Mouse (Mus musculus): ENCODE results near the gene Hopx. TPM values are rescaled to one million over a fixed set of nuclear protein-coding genes. Genes with fewer than 3 reads are reported as not detected.
"Not testable (repeated sequence)": the region's sequence is repeated elsewhere in the genome, so short reads cannot be mapped to it uniquely, and the experiment has no call there.

Gene Hopx
- polyA plus RNA-seq, 1 experiment from 2014 or later = 0.14 TPM

- ATAC-seq (ENCODE audit: low read depth) (no peak), DNase-seq (no peak)
- Histone ChIP-seq H3K4me2 (no peak overlapping the region), H3K4me3 (replicated peaks) (no peak overlapping the region), H3K9me3 (replicated peaks) (no peaks in the 10 kb centered on the region), H3K27me3 (peaks cover 33% of the 10 kb centered on the region), H3K9ac (no peak overlapping the region), H3K36me3 (no peaks in the 10 kb centered on the region), H3K4me1 (replicated peaks) (peaks cover 10% of the 10 kb centered on the region), H3K27ac (no peak overlapping the region)
- WGBS (ENCODE audit: insufficient replicate concordance) = 56% methylated on average over 6 of the region's 6 CpGs
Measured at GRCm38 (mm10) chr5:77099997-77100380, 14.9 kb downstream of the Hopx start.

GRCm38 (mm10) chr5:77099317-77099996, 15.5 kb downstream of the Hopx start:
- Histone ChIP-seq H3K4me2 (no peak overlapping the region), H3K27me3 (peaks cover 38% of the 10 kb centered on the region), H3K36me3 (no peaks in the 10 kb centered on the region), H3K9ac (no peak overlapping the region), H3K9me3 (replicated peaks) (no peaks in the 10 kb centered on the region), H3K4me3 (replicated peaks) (no peak overlapping the region), H3K27ac (no peak overlapping the region), H3K4me1 (replicated peaks) (peaks cover 15% of the 10 kb centered on the region)
- DNase-seq (no peak), ATAC-seq (ENCODE audit: low read depth) (no peak)
- 32% methylated on average over 11 of the region's 11 CpGs for WGBS (ENCODE audit: insufficient replicate concordance)

GRCm38 (mm10) chr5:77098874-77099273, 16.0 kb downstream of the Hopx start:
- Histone ChIP-seq H3K4me1 (replicated peaks) (peaks cover 19% of the 10 kb centered on the region), H3K27me3 (peaks cover 44% of the 10 kb centered on the region), H3K36me3 (no peaks in the 10 kb centered on the region), H3K9me3 (replicated peaks) (no peaks in the 10 kb centered on the region), H3K27ac (no peak overlapping the region), H3K9ac (no peak overlapping the region), H3K4me2 (no peak overlapping the region), H3K4me3 (replicated peaks) (no peak overlapping the region)
- DNase-seq = no peak
- ATAC-seq (ENCODE audit: low read depth) = no peak
- 50% methylated on average over 3 of the region's 3 CpGs for WGBS (ENCODE audit: insufficient replicate concordance)

DNA sequence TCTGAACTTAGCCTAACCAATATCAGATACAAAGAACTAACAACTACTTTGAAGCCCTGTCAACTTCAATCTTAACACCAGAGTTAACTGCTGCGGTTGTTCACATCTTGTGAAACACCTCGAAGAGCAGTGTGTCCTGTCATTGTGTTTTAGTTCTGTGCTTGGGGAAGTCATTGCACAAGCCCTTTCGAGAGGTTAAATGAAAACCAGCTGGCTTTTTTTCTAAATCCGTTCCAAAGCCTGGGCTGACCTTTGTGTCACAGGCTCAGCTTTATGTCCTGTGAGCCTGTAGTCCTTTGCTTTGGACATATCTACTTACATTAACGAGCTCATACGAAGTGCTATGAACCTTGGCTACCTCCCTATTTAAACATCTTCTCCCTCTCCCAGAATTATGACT, 17.2 kb downstream of the Hopx start:
- Histone ChIP-seq H3K27me3 (peaks cover 53% of the 10 kb centered on the region), H3K4me1 (replicated peaks) (peaks cover 19% of the 10 kb centered on the region), H3K4me2 (no peak overlapping the region), H3K9ac (no peak overlapping the region), H3K27ac (no peak overlapping the region), H3K4me3 (replicated peaks) (no peak overlapping the region), H3K36me3 (no peaks in the 10 kb centered on the region), H3K9me3 (replicated peaks) (no peaks in the 10 kb centered on the region)
- DNase-seq (no peak), ATAC-seq (ENCODE audit: low read depth) (no peak)
- 41% methylated on average over 6 of the region's 6 CpGs for WGBS (ENCODE audit: insufficient replicate concordance)

DNA sequence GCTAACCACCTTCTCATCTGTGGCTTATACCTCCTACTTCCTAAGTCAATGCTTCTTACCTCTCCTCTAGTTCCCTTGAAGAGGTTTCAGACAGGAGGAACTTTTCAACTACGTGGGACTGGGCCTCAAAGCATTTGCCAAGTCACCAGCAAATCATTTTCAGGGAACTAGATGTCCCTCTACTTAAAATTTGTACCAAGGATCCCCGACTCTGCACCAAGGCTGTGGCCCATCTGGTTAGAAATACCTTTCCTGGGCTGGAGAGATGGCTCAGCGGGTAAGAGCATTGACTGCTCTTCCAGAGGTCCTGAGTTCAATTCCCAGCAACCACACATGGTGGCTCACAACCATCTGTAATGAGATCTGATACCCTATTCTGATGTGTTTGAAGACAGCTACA, 18.7 kb downstream of the Hopx start:
- H3K9ac ChIP-seq; ATAC-seq (ENCODE audit: low read depth); H3K4me2 ChIP-seq; H3K4me3 ChIP-seq (replicated peaks); H3K36me3 ChIP-seq; H3K9me3 ChIP-seq (replicated peaks); H3K27ac ChIP-seq; DNase-seq: not testable (repeated sequence)
- Histone ChIP-seq H3K27me3 (peaks cover 56% of the 10 kb centered on the region), H3K4me1 (replicated peaks) (peaks cover 19% of the 10 kb centered on the region)
- 63% methylated on average over 3 of the region's 3 CpGs for WGBS (ENCODE audit: insufficient replicate concordance)

DNA sequence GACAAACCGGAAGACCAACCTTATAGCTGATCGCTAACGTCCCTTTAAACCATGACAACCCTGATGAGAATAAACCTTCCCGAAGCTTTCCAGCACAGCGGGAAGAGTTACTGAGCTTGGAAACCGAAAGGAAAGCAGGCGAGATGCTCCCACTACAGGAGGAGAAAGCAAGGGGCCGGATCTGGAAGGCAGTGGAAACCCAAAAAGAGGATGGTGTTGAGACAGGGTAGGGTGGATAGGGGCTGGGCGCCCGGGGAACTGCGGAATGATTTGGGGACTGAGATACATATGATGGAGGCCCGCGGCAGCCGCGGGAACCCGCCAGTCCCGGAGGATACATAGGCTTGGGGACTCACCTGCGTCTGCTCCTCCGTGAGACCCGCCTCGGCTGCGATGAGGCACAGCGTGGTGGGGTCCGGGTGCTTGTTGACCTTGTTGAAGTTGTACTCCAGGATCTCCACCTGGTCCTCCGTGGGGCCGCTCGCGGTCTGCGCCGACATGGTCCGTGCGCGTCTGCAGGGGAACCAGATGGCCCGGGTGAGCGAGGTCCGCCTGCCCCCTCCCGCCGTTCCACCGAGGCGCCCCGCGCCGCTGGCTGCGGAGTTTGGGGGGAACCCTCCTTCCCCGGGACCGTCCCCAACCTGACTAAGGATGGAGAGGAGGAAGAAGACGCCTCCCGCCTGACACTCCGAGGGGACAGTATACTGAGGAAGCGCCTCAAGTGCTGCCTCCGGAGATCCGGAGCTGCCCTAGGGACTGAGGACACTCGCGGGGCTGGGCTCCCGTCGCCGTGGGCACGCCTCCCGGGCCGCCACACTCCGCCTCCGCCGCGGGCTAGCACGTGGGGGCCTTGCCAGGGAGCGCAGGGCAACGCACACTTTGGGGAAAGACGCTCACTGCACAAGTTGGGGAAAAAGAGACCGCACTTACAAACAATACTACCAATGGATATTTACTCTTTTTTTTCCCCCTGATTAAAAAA, 20.1 kb downstream of the Hopx start:
- H3K9ac ChIP-seq = peak overlapping the region; percentile 46; the same call in 1 of the 2 replicates
- H3K36me3 ChIP-seq = no peaks in the 10 kb centered on the region
- ATAC-seq (ENCODE audit: low read depth) (peak; percentile 72), DNase-seq (peak; percentile 24)
- H3K27me3 ChIP-seq = peaks cover 56% of the 10 kb centered on the region
- H3K4me3 ChIP-seq (replicated peaks) = peak overlapping the region; percentile 62
- 1% methylated on average over 68 of the region's 69 CpGs for WGBS (ENCODE audit: insufficient replicate concordance)
- H3K4me1 ChIP-seq (replicated peaks) = peaks cover 19% of the 10 kb centered on the region
- peak overlapping the region; percentile 87 for H3K4me2 ChIP-seq
- no peaks in the 10 kb centered on the region for H3K9me3 ChIP-seq (replicated peaks)
- no peak overlapping the region for H3K27ac ChIP-seq

GRCm38 (mm10) chr5:77093961-77094360, 21.0 kb downstream of the Hopx start:
- H3K9ac ChIP-seq = no peak overlapping the region
- peak overlapping the region; percentile 87 for H3K4me2 ChIP-seq
- H3K4me1 ChIP-seq (replicated peaks) = peaks cover 19% of the 10 kb centered on the region
- H3K27me3 ChIP-seq = peaks cover 56% of the 10 kb centered on the region
- ATAC-seq (ENCODE audit: low read depth) (no peak), DNase-seq (no peak)
- H3K9me3 ChIP-seq (replicated peaks) = no peaks in the 10 kb centered on the region
- H3K4me3 ChIP-seq (replicated peaks) = peak overlapping the region; percentile 62
- 44% methylated on average over 8 of the region's 8 CpGs for WGBS (ENCODE audit: insufficient replicate concordance)
- no peak overlapping the region for H3K27ac ChIP-seq
- no peaks in the 10 kb centered on the region for H3K36me3 ChIP-seq

DNA sequence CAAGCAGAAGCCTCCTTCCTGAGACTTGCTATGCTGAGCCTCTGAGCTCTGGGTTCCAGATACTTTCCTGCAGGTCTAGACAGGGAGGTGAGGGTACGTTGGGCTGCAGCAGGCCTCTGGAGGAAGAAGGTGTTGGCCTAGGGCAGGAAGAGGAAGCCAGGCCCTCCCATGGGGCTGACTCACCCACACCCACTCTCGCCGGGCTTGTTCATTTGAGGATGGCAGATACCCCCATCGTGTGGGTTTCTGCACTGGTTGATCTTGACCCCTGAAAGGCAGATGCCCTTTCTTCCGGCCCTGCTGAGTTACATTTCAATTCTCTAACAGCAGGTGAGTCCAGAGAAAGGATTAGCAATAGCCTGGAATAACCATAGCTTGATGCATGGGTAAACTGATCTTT, 22.4 kb downstream of the Hopx start:
- no peaks in the 10 kb centered on the region for H3K9me3 ChIP-seq (replicated peaks)
- no peak overlapping the region for H3K4me2 ChIP-seq
- no peak for DNase-seq
- no peak overlapping the region for H3K9ac ChIP-seq
- no peak overlapping the region for H3K27ac ChIP-seq
- no peaks in the 10 kb centered on the region for H3K36me3 ChIP-seq
- peaks cover 47% of the 10 kb centered on the region for H3K27me3 ChIP-seq
- no peak for ATAC-seq (ENCODE audit: low read depth)
- peaks cover 19% of the 10 kb centered on the region for H3K4me1 ChIP-seq (replicated peaks)
- 29% methylated on average over 5 of the region's 5 CpGs for WGBS (ENCODE audit: insufficient replicate concordance)
- H3K4me3 ChIP-seq (replicated peaks) = no peak overlapping the region

DNA sequence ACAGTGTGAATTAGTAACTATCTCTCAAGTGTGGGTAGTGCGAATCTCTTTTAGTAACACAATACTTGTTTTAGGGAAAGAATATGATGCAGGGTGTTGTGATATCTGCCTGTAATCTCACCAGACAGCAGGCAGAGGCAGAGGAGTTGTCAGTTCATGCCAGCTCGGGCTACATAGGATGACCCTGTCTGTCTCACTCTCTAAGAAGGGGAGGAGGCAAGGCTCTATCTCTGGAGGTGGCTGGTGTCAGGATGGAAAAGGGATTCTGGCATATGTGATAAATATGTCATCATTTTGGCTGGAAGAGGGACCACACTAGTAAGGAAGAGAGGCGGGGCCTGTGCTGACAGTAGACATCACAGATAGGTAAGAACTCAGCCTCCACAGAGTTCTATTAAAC, 23.0 kb downstream of the Hopx start:
- no peaks in the 10 kb centered on the region for H3K36me3 ChIP-seq
- no peak overlapping the region for H3K4me2 ChIP-seq
- no peaks in the 10 kb centered on the region for H3K9me3 ChIP-seq (replicated peaks)
- peaks cover 15% of the 10 kb centered on the region for H3K4me1 ChIP-seq (replicated peaks)
- DNase-seq (no peak), ATAC-seq (ENCODE audit: low read depth) (no peak)
- no peak overlapping the region for H3K4me3 ChIP-seq (replicated peaks)
- H3K9ac ChIP-seq = no peak overlapping the region
- WGBS (ENCODE audit: insufficient replicate concordance) = 46% methylated on average over 3 of the region's 3 CpGs
- no peak overlapping the region for H3K27ac ChIP-seq
- H3K27me3 ChIP-seq = peaks cover 43% of the 10 kb centered on the region

- DNase-seq = no peak
- H3K27ac ChIP-seq = no peak overlapping the region
- WGBS (ENCODE audit: insufficient replicate concordance) = 62% methylated on average over 5 of the region's 5 CpGs
Measured at GRCm38 (mm10) chr5:77090521-77091096, 24.3 kb downstream of the Hopx start.

DNA sequence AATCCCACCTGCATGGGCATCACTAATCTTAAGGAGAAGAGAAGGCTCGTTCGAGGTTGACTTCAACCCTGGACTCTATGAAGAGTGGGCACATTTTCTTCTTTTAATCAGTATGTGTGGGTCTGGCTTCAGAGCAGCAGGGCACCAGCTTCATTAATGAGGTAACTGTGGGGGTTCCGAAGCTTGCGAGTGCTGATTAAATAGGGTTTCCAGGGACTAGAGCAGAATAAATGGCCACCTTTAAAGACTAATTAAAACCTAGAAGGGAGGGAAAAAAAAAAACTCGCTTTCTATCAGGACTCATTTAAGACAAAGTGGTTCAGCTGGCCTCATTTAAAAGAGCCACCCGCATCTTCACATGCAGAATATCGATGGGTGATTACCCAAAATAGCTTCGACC, 25.0 kb downstream of the Hopx start:
- ATAC-seq (ENCODE audit: low read depth) = no peak
- Histone ChIP-seq H3K36me3 (no peaks in the 10 kb centered on the region), H3K9ac (no peak overlapping the region), H3K4me1 (replicated peaks) (peaks cover 8% of the 10 kb centered on the region), H3K4me2 (no peak overlapping the region), H3K4me3 (replicated peaks) (no peak overlapping the region), H3K27me3 (peaks cover 22% of the 10 kb centered on the region), H3K9me3 (replicated peaks) (no peaks in the 10 kb centered on the region), H3K27ac (no peak overlapping the region)
- DNase-seq = no peak
- 76% methylated on average over 8 of the region's 8 CpGs for WGBS (ENCODE audit: insufficient replicate concordance)

More at GRCm38 (mm10) chr5:77090521-77091096, 24.3 kb downstream of the Hopx start:
- H3K4me1 ChIP-seq (replicated peaks) = peaks cover 11% of the 10 kb centered on the region
- peaks cover 29% of the 10 kb centered on the region for H3K27me3 ChIP-seq
- H3K4me2 ChIP-seq = no peak overlapping the region
- H3K9me3 ChIP-seq (replicated peaks) = no peaks in the 10 kb centered on the region
- H3K36me3 ChIP-seq = no peaks in the 10 kb centered on the region
- H3K4me3 ChIP-seq (replicated peaks) = no peak overlapping the region
- no peak for ATAC-seq (ENCODE audit: low read depth)
- no peak overlapping the region for H3K9ac ChIP-seq
